Mouse (Mus musculus) heart, embryonic 16.5 days (tissue): ENCODE results near the gene Cabin1. TPM values are rescaled to one million over a fixed set of nuclear protein-coding genes. Genes with fewer than 3 reads are reported as not detected.

Experiments used
- ATAC-seq: fragments of 200-750 bp; cut with Nextera tagmentation; replicated peaks from 2 replicates; pipeline ENCODE4 v1.8.0; 2017; ENCODE audit warnings: moderate number of reproducible peaks; ENCODE audit not compliant: insufficient read depth, low FRiP score; ENCODE audit errors: extremely low read depth
- H3K27ac ChIP-seq: fragments of 300-500 bp; sonication (generic); 2 replicates; pipeline ENCODE4 v1.5.1; 2014; ENCODE audit warnings: mild to moderate bottlenecking, low read length, control low read depth, moderate library complexity
- H3K27me3 ChIP-seq: fragments of 300-500 bp; sonication (generic); 2 replicates; pipeline ENCODE4 v1.6.1; 2014; ENCODE audit warnings: low read length, mixed read lengths; ENCODE audit not compliant: control insufficient read depth, insufficient read depth
- H3K36me3 ChIP-seq: fragments of 300-500 bp; sonication (generic); 2 replicates; pipeline ENCODE4 v1.6.1; 2014; ENCODE audit not compliant: control insufficient read depth, insufficient read depth
- H3K4me1 ChIP-seq: fragments of 300-500 bp; sonication (generic); 2 replicates; pipeline ENCODE4 v1.6.1; 2014; ENCODE audit warnings: low read length, mixed read lengths; ENCODE audit not compliant: control insufficient read depth, insufficient read depth
- H3K4me2 ChIP-seq: fragments of 300-500 bp; sonication (generic); 2 replicates; pipeline ENCODE4 v1.6.1; 2014; ENCODE audit warnings: low read depth, mild to moderate bottlenecking, control low read depth, low read length
- H3K4me3 ChIP-seq: fragments of 300-500 bp; sonication (generic); 2 replicates; pipeline ENCODE4 v1.5.1; 2014; ENCODE audit warnings: mild to moderate bottlenecking, control low read depth, low read length
- H3K9ac ChIP-seq: fragments of 300-500 bp; sonication (generic); 2 replicates; pipeline ENCODE4 v1.6.1; 2014; ENCODE audit warnings: low read length, control low read depth
- H3K9me3 ChIP-seq: fragments of 300-500 bp; sonication (generic); replicated peaks from 2 replicates; pipeline ENCODE4 v1.6.1; 2016; ENCODE audit warnings: low read length; ENCODE audit not compliant: control insufficient read depth
- WGBS: fragments of 180-500 bp; shearing (Covaris S2); extraction: QIAGEN DNeasy Blood & Tissue Kit; methylation state at CpG from one replicate; pipeline ENCODE4 v1.1.7; 2014; 5-methylcytosine and 5-hydroxymethylcytosine counted together
- polyA plus RNA-seq: library from polyadenylated mRNA; unstranded; fragments of >200 nt; fragmentation: Nextera tagmentation; extraction: Ambion mirVana; gene quantifications from 2 replicates; pipeline ENCODE4 v1.2.1, GENCODE M21; 2015

Gene Cabin1
- polyA plus RNA-seq, 1 experiment from 2014 or later, result 23.7 TPM

GRCm38 (mm10) chr10:75684035-75685004 lies 79.8 kb downstream of the Cabin1 start:
- no peak overlapping the region for H3K9ac ChIP-seq
- ATAC-seq, result no peak; the same call in 1 of the 2 replicates
- no peaks in the 10 kb centered on the region for H3K4me1 ChIP-seq
- 63% methylated on average over 12 of the region's 12 CpGs for WGBS
- no peak overlapping the region for H3K4me3 ChIP-seq
- peaks cover 13% of the 10 kb centered on the region for H3K36me3 ChIP-seq
- no peak overlapping the region for H3K4me2 ChIP-seq
- H3K9me3 ChIP-seq, result no peaks in the 10 kb centered on the region
- H3K27me3 ChIP-seq, result no peaks in the 10 kb centered on the region
- H3K27ac ChIP-seq, result no peak overlapping the region

GRCm38 (mm10) chr10:75680574-75681001 lies 83.6 kb downstream of the Cabin1 start:
- 90% methylated on average over 10 of the region's 10 CpGs for WGBS
- Histone ChIP-seq H3K27me3 (no peaks in the 10 kb centered on the region), H3K9me3 (no peaks in the 10 kb centered on the region), H3K27ac (no peak overlapping the region), H3K36me3 (peaks cover 8% of the 10 kb centered on the region), H3K9ac (no peak overlapping the region), H3K4me2 (no peak overlapping the region), H3K4me1 (peaks cover 24% of the 10 kb centered on the region), H3K4me3 (no peak overlapping the region)
- no peak for ATAC-seq

GRCm38 (mm10) chr10:75679204-75679603 lies 84.9 kb downstream of the Cabin1 start:
- Histone ChIP-seq H3K4me3 (no peak overlapping the region), H3K4me2 (no peak overlapping the region), H3K4me1 (peaks cover 24% of the 10 kb centered on the region), H3K9me3 (no peaks in the 10 kb centered on the region), H3K9ac (no peak overlapping the region), H3K36me3 (peaks cover 7% of the 10 kb centered on the region), H3K27ac (no peak overlapping the region), H3K27me3 (no peaks in the 10 kb centered on the region)
- ATAC-seq, result no peak
- WGBS, result 89% methylated on average over 6 of the region's 6 CpGs

GRCm38 (mm10) chr10:75677989-75678388 lies 86.2 kb downstream of the Cabin1 start:
- WGBS, result 80% methylated on average over 5 of the region's 5 CpGs
- no peaks in the 10 kb centered on the region for H3K9me3 ChIP-seq
- ATAC-seq, result no peak
- no peak overlapping the region for H3K4me3 ChIP-seq
- H3K9ac ChIP-seq, result no peak overlapping the region
- H3K27ac ChIP-seq, result no peak overlapping the region
- no peak overlapping the region for H3K4me2 ChIP-seq
- H3K4me1 ChIP-seq, result peaks cover 24% of the 10 kb centered on the region
- 0 out of 2 replicates have a peak, but pooled peaks cover 4% of the 10 kb centered on the region for H3K36me3 ChIP-seq
- no peaks in the 10 kb centered on the region for H3K27me3 ChIP-seq

- H3K4me1 ChIP-seq, result peaks cover 24% of the 10 kb centered on the region
- no peak overlapping the region for H3K9ac ChIP-seq
- no peak overlapping the region for H3K4me3 ChIP-seq
- H3K27me3 ChIP-seq, result no peaks in the 10 kb centered on the region
- H3K4me2 ChIP-seq, result no peak overlapping the region
- no peaks in the 10 kb centered on the region for H3K9me3 ChIP-seq
- H3K27ac ChIP-seq, result peak overlapping the region; percentile 19
- H3K36me3 ChIP-seq, result 0 out of 2 replicates have a peak, but pooled peaks cover 4% of the 10 kb centered on the region
- no peak for ATAC-seq
- 74% methylated on average over 2 of the region's 2 CpGs for WGBS
Measured at GRCm38 (mm10) chr10:75677571-75677970, 86.6 kb downstream of the Cabin1 start.

- Histone ChIP-seq H3K27me3 (no peaks in the 10 kb centered on the region), H3K27ac (peak overlapping the region; percentile 74), H3K9me3 (no peaks in the 10 kb centered on the region), H3K4me3 (no peak overlapping the region), H3K4me2 (no peak overlapping the region), H3K4me1 (peaks cover 24% of the 10 kb centered on the region), H3K36me3 (0 out of 2 replicates have a peak, but pooled peaks cover 4% of the 10 kb centered on the region), H3K9ac (no peak overlapping the region)
- WGBS, result 60% methylated on average over 7 of the region's 7 CpGs
- ATAC-seq, result no peak; the same call in 1 of the 2 replicates
Measured at GRCm38 (mm10) chr10:75676819-75677565, 87.1 kb downstream of the Cabin1 start.

- no peak overlapping the region for H3K9ac ChIP-seq
Measured at GRCm38 (mm10) chr10:75676286-75676685, 87.9 kb downstream of the Cabin1 start.

GRCm38 (mm10) chr10:75675594-75675993 lies 88.5 kb downstream of the Cabin1 start:
- Histone ChIP-seq H3K4me2 (no peak overlapping the region), H3K36me3 (peaks cover 4% of the 10 kb centered on the region; the same call in 1 of the 2 replicates), H3K27me3 (no peaks in the 10 kb centered on the region), H3K4me1 (peaks cover 24% of the 10 kb centered on the region), H3K9me3 (no peaks in the 10 kb centered on the region), H3K27ac (no peak overlapping the region; the same call in 1 of the 2 replicates), H3K4me3 (no peak overlapping the region), H3K9ac (no peak overlapping the region)
- 85% methylated on average over 8 of the region's 8 CpGs for WGBS
- no peak for ATAC-seq

More at GRCm38 (mm10) chr10:75676286-75676685, 87.9 kb downstream of the Cabin1 start:
- Histone ChIP-seq H3K9me3 (no peaks in the 10 kb centered on the region), H3K4me2 (no peak overlapping the region), H3K27me3 (no peaks in the 10 kb centered on the region), H3K27ac (peak overlapping the region; percentile 74), H3K4me1 (peaks cover 24% of the 10 kb centered on the region), H3K4me3 (no peak overlapping the region), H3K36me3 (0 out of 2 replicates have a peak, but pooled peaks cover 4% of the 10 kb centered on the region)
- 79% methylated on average over 2 of the region's 2 CpGs for WGBS
- no peak for ATAC-seq
